Mouse (Mus musculus) liver, postnatal 0 days (tissue): ENCODE data around the gene Sf1.

Source experiments
- CTCF ChIP-seq: sonication (generic); IDR thresholded peaks from 2 replicates; pipeline ENCODE4 v1.5.1; 2016; ENCODE audit warnings: antibody characterized with exemption, low read depth
- EP300 ChIP-seq: IDR thresholded peaks from 2 replicates; pipeline ENCODE4 v1.6.1; 2016; ENCODE audit warnings: antibody characterized with exemption, low read depth, mild to moderate bottlenecking

- TF ChIP-seq CTCF (no peak), EP300 (no peak)
Measured at GRCm38 (mm10) chr19:6364842-6365241, 1.4 kb downstream of the Sf1 start.
